Mouse (Mus musculus): ENCODE measurements around the gene Pak6. TPM values are rescaled to one million over a fixed set of nuclear protein-coding genes. Genes with fewer than 3 reads are reported as not detected.
A peak's percentile ranks its signal among the peaks of the same experiment; 100 is the strongest.

The Pak6 gene
- polyA plus RNA-seq, 1 experiment from 2014 or later: 0.60 TPM

- WGBS: under 1% methylated on average over 84 of the region's 89 CpGs
- Histone ChIP-seq H3K27ac (ENCODE audit: low read length) (no peak overlapping the region), H3K27me3 (ENCODE audit: insufficient read depth, low read length) (peaks cover 76% of the 10 kb centered on the region)
Measured at GRCm38 (mm10) chr2:118676839-118677741, 14.0 kb downstream of the Pak6 start.

DNA sequence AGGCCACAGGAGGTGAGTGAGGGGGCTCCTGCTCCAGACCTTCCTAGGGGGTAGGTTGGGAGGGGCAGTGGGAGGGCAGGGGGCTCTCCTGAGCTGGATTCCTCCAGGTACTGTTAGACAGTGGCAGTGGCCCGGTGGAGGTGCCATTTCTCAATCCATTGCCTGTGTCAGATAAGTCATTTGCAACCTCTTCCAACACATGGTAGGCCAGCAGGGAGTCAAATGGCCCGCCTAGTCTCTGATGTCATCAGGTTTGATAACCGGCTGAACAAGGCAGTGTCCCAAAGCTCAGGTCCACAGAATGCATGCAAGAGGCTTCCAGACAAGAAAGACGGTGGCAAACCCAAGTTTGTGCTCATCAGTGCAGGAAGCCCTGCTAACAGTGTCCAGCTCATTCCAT is 14.7 kb downstream of the Pak6 start:
- Histone ChIP-seq H3K27ac (ENCODE audit: low read length) (no peak overlapping the region), H3K36me3 (ENCODE audit: insufficient read depth, low read length) (no peaks in the 10 kb centered on the region), H3K27me3 (ENCODE audit: insufficient read depth, low read length) (peaks cover 68% of the 10 kb centered on the region), H3K9me3 (ENCODE audit: low read length) (no peaks in the 10 kb centered on the region), H3K4me1 (ENCODE audit: insufficient read depth, low read length) (peaks cover 6% of the 10 kb centered on the region), H3K4me2 (replicated peaks; ENCODE audit: low read depth, low read length) (peak overlapping the region; percentile 94), H3K9ac (replicated peaks; ENCODE audit: low read length) (no peak overlapping the region; the same call in 1 of the 2 replicates), H3K4me3 (ENCODE audit: low read length) (peak overlapping the region; percentile 61)
- 17% methylated on average over 4 of the region's 4 CpGs for WGBS
- ATAC-seq (ENCODE audit: low FRiP score, low TSS enrichment): 0 out of 2 replicates have a peak, but pooled peaks have one; percentile 10

More at GRCm38 (mm10) chr2:118676839-118677741, 14.0 kb downstream of the Pak6 start:
- H3K4me2 ChIP-seq (replicated peaks; ENCODE audit: low read depth, low read length): peak overlapping the region; percentile 94
- H3K4me3 ChIP-seq (ENCODE audit: low read length): peak overlapping the region; percentile 61
- H3K9ac ChIP-seq (replicated peaks; ENCODE audit: low read length): peak overlapping the region; percentile 66
- ATAC-seq (ENCODE audit: low FRiP score, low TSS enrichment): peak; percentile 68
- no peaks in the 10 kb centered on the region for H3K9me3 ChIP-seq (ENCODE audit: low read length)
- peaks cover 6% of the 10 kb centered on the region for H3K4me1 ChIP-seq (ENCODE audit: insufficient read depth, low read length)
- no peaks in the 10 kb centered on the region for H3K36me3 ChIP-seq (ENCODE audit: insufficient read depth, low read length)

- no peaks in the 10 kb centered on the region for H3K36me3 ChIP-seq (ENCODE audit: insufficient read depth, low read length)
- ATAC-seq (ENCODE audit: low FRiP score, low TSS enrichment): no peak
- no peak overlapping the region for H3K4me3 ChIP-seq (ENCODE audit: low read length)
- H3K27me3 ChIP-seq (ENCODE audit: insufficient read depth, low read length): peaks cover 51% of the 10 kb centered on the region
- no peak overlapping the region for H3K9ac ChIP-seq (replicated peaks; ENCODE audit: low read length)
- peaks cover 6% of the 10 kb centered on the region for H3K4me1 ChIP-seq (ENCODE audit: insufficient read depth, low read length)
- H3K4me2 ChIP-seq (replicated peaks; ENCODE audit: low read depth, low read length): no peak overlapping the region
- H3K9me3 ChIP-seq (ENCODE audit: low read length): no peaks in the 10 kb centered on the region
- WGBS: 73% methylated on average over 3 of the region's 3 CpGs
- no peak overlapping the region for H3K27ac ChIP-seq (ENCODE audit: low read length)
Measured at GRCm38 (mm10) chr2:118679577-118679976, 16.5 kb downstream of the Pak6 start.

DNA sequence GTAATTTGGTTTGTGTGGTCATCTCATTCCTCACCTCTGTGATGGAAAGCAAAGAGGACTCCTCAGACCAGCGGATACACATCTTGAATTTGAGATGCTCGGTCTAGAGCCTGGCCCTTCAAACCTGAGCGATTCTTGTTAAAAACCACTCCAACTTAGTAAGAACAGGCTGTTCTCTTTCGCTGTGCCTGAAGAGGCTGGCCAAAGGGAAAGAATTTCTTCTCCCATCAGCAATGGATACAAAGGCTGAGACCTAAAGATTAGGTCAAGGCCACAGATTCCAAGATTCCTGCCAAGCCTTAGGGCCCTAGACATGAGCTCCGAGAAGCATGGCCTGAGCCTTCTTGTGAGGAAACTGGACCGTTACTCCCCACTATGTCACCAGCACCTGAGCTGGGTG is 17.8 kb downstream of the Pak6 start:
- Histone ChIP-seq H3K4me1 (ENCODE audit: insufficient read depth, low read length) (peaks cover 6% of the 10 kb centered on the region), H3K4me2 (replicated peaks; ENCODE audit: low read depth, low read length) (no peak overlapping the region), H3K36me3 (ENCODE audit: insufficient read depth, low read length) (no peaks in the 10 kb centered on the region), H3K9me3 (ENCODE audit: low read length) (no peaks in the 10 kb centered on the region), H3K4me3 (ENCODE audit: low read length) (no peak overlapping the region), H3K27me3 (ENCODE audit: insufficient read depth, low read length) (peaks cover 39% of the 10 kb centered on the region), H3K27ac (ENCODE audit: low read length) (no peak overlapping the region), H3K9ac (replicated peaks; ENCODE audit: low read length) (no peak overlapping the region)
- ATAC-seq (ENCODE audit: low FRiP score, low TSS enrichment): no peak
- 87% methylated on average over 6 of the region's 6 CpGs for WGBS

GRCm38 (mm10) chr2:118682544-118683260 is 19.6 kb downstream of the Pak6 start:
- Histone ChIP-seq H3K4me3 (ENCODE audit: low read length) (no peak overlapping the region), H3K4me1 (ENCODE audit: insufficient read depth, low read length) (no peaks in the 10 kb centered on the region), H3K36me3 (ENCODE audit: insufficient read depth, low read length) (no peaks in the 10 kb centered on the region), H3K27me3 (ENCODE audit: insufficient read depth, low read length) (peaks cover 21% of the 10 kb centered on the region), H3K9me3 (ENCODE audit: low read length) (no peaks in the 10 kb centered on the region), H3K4me2 (replicated peaks; ENCODE audit: low read depth, low read length) (no peak overlapping the region), H3K27ac (ENCODE audit: low read length) (no peak overlapping the region), H3K9ac (replicated peaks; ENCODE audit: low read length) (no peak overlapping the region)
- ATAC-seq (ENCODE audit: low FRiP score, low TSS enrichment): no peak
- WGBS: 45% methylated on average over 8 of the region's 8 CpGs

DNA sequence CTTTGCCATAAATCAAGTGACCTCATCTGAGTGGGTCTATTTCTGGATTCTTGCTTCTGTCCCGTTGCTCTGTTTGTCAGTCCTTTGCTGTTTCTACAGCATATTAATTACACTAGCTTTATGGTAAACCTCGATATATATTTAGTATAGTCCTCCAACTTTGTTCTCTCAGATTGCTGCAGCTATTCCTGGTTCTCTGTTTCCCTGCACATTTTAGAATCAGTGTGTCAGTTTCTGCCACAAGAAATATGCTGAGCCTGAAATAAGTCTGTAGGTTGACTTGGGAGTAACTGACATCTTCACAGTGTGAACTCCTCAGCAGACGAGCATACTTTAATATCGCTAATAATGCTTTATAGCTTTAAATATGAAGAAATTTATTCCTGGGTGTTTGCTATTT is 22.0 kb downstream of the Pak6 start:
- Histone ChIP-seq H3K4me2 (replicated peaks; ENCODE audit: low read depth, low read length) (no peak overlapping the region), H3K4me3 (ENCODE audit: low read length) (no peak overlapping the region), H3K9me3 (ENCODE audit: low read length) (no peaks in the 10 kb centered on the region), H3K36me3 (ENCODE audit: insufficient read depth, low read length) (no peaks in the 10 kb centered on the region), H3K27me3 (ENCODE audit: insufficient read depth, low read length) (peaks cover 7% of the 10 kb centered on the region; the same call in 1 of the 2 replicates), H3K9ac (replicated peaks; ENCODE audit: low read length) (no peak overlapping the region), H3K27ac (ENCODE audit: low read length) (no peak overlapping the region), H3K4me1 (ENCODE audit: insufficient read depth, low read length) (no peaks in the 10 kb centered on the region)
- 65% methylated on average over 4 of the region's 4 CpGs for WGBS
- ATAC-seq (ENCODE audit: low FRiP score, low TSS enrichment): no peak

GRCm38 (mm10) chr2:118686693-118687092 is 23.6 kb downstream of the Pak6 start:
- Histone ChIP-seq H3K4me3 (ENCODE audit: low read length) (no peak overlapping the region), H3K4me2 (replicated peaks; ENCODE audit: low read depth, low read length) (no peak overlapping the region), H3K4me1 (ENCODE audit: insufficient read depth, low read length) (no peaks in the 10 kb centered on the region), H3K9me3 (ENCODE audit: low read length) (no peaks in the 10 kb centered on the region), H3K9ac (replicated peaks; ENCODE audit: low read length) (no peak overlapping the region), H3K27me3 (ENCODE audit: insufficient read depth, low read length) (peaks cover 2% of the 10 kb centered on the region; the same call in 1 of the 2 replicates), H3K27ac (ENCODE audit: low read length) (no peak overlapping the region), H3K36me3 (ENCODE audit: insufficient read depth, low read length) (no peaks in the 10 kb centered on the region)
- no peak for ATAC-seq (ENCODE audit: low FRiP score, low TSS enrichment)
- WGBS: 64% methylated on average over 8 of the region's 8 CpGs

DNA sequence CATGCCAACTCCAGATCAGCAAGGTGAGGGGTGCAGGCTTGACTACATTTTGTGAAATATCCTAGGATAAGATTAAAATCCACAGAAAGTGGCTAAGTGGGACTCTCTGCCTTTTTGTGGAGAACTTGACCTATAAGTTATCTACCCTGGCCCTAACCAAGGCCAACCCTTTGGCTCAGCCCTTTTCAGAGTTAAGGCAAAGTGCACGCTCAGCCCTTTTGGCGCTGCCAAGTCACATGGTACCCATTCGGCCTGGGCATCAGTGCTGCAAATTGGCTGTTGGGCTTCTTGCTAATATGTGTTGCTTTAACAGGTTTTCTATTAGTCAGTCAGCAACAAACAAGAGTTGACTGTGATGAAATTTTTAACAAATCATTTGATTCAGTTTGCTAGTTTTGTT is 24.7 kb downstream of the Pak6 start:
- Histone ChIP-seq H3K4me2 (replicated peaks; ENCODE audit: low read depth, low read length) (no peak overlapping the region), H3K4me3 (ENCODE audit: low read length) (no peak overlapping the region), H3K9me3 (ENCODE audit: low read length) (no peaks in the 10 kb centered on the region), H3K9ac (replicated peaks; ENCODE audit: low read length) (no peak overlapping the region), H3K36me3 (ENCODE audit: insufficient read depth, low read length) (no peaks in the 10 kb centered on the region), H3K4me1 (ENCODE audit: insufficient read depth, low read length) (no peaks in the 10 kb centered on the region), H3K27me3 (ENCODE audit: insufficient read depth, low read length) (peaks cover 2% of the 10 kb centered on the region; the same call in 1 of the 2 replicates), H3K27ac (ENCODE audit: low read length) (no peak overlapping the region)
- no peak for ATAC-seq (ENCODE audit: low FRiP score, low TSS enrichment)
- WGBS: 92% methylated on average over 3 of the region's 3 CpGs

DNA sequence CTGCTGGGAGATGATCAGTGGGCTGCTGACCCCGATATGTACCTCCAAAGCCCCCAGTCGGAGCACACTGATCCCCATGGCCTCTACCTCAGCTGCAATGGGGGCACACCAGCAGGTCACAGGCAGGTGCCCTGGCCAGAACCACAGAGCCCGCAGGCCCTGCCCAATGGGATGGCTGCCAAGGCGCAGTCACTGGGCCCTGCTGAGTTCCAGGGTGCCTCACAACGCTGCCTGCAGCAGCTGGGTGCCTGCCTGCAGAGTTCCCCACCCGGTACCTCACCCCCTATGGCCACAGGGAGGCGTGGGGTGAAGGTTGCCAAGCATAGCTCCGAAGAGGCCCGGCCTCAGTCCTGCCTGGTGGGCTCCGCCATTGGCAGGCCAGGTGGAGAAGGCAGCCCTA is 26.8 kb downstream of the Pak6 start:
- Histone ChIP-seq H3K4me2 (replicated peaks; ENCODE audit: low read depth, low read length) (no peak overlapping the region), H3K36me3 (ENCODE audit: insufficient read depth, low read length) (no peaks in the 10 kb centered on the region), H3K27ac (ENCODE audit: low read length) (no peak overlapping the region), H3K4me3 (ENCODE audit: low read length) (no peak overlapping the region), H3K4me1 (ENCODE audit: insufficient read depth, low read length) (no peaks in the 10 kb centered on the region), H3K9ac (replicated peaks; ENCODE audit: low read length) (no peak overlapping the region), H3K27me3 (ENCODE audit: insufficient read depth, low read length) (peaks cover 8% of the 10 kb centered on the region; the same call in 1 of the 2 replicates), H3K9me3 (ENCODE audit: low read length) (no peaks in the 10 kb centered on the region)
- ATAC-seq (ENCODE audit: low FRiP score, low TSS enrichment): no peak
- 80% methylated on average over 10 of the region's 10 CpGs for WGBS
